Mouse (Mus musculus) stomach, embryonic 15.5 days (tissue): ENCODE results near the gene Pim1. TPM values are rescaled to one million over a fixed set of nuclear protein-coding genes. Genes with fewer than 3 reads are reported as not detected.
"Not testable (repeated sequence)": the region's sequence is repeated elsewhere in the genome, so short reads cannot be mapped to it uniquely, and the experiment has no call there.

Experiments
- ATAC-seq: fragments of 200-750 bp; cut with Nextera tagmentation; 2 replicates; pipeline ENCODE4 v1.8.0; 2017; ENCODE audit warnings: low read depth, moderate number of reproducible peaks, moderate TSS enrichment; ENCODE audit not compliant: insufficient read depth, low FRiP score
- H3K27ac ChIP-seq: fragments of 300-500 bp; sonication (generic); 2 replicates; pipeline ENCODE4 v1.5.1; 2015; ENCODE audit warnings: mild to moderate bottlenecking, inconsistent platforms
- H3K27me3 ChIP-seq: fragments of 300-500 bp; sonication (generic); replicated peaks from 2 replicates; pipeline ENCODE4 v1.6.1; 2015; ENCODE audit warnings: inconsistent platforms
- H3K36me3 ChIP-seq: fragments of 300-500 bp; sonication (generic); 2 replicates; pipeline ENCODE4 v1.6.1; 2015; ENCODE audit warnings: inconsistent platforms
- H3K4me1 ChIP-seq: fragments of 300-500 bp; sonication (generic); 2 replicates; pipeline ENCODE4 v1.6.1; 2015; ENCODE audit warnings: inconsistent platforms
- H3K4me2 ChIP-seq: fragments of 300-500 bp; sonication (generic); 2 replicates; pipeline ENCODE4 v1.6.1; 2015; ENCODE audit warnings: mild to moderate bottlenecking, inconsistent platforms
- H3K4me3 ChIP-seq: fragments of 300-500 bp; sonication (generic); replicated peaks from 2 replicates; pipeline ENCODE4 v1.5.1; 2015; ENCODE audit warnings: inconsistent platforms
- H3K9ac ChIP-seq: fragments of 300-500 bp; sonication (generic); 2 replicates; pipeline ENCODE4 v1.6.1; 2015; ENCODE audit warnings: inconsistent platforms
- H3K9me3 ChIP-seq: fragments of 300-500 bp; sonication (generic); 2 replicates; pipeline ENCODE4 v1.6.1; 2016; ENCODE audit warnings: inconsistent platforms
- WGBS: fragments of 180-500 bp; shearing (Covaris S2); methylation state at CpG from one replicate; pipeline ENCODE4 v1.1.7; 2015; 5-methylcytosine and 5-hydroxymethylcytosine counted together
- polyA plus RNA-seq: library from polyadenylated mRNA; unstranded; fragments of >200 nt; fragmentation: Nextera tagmentation; extraction: Ambion mirVana; gene quantifications from 2 replicates; pipeline ENCODE4 v1.2.1, GENCODE M21; 2015

The Pim1 gene
- polyA plus RNA-seq, 1 experiment from 2014 or later: 20.9 TPM

DNA sequence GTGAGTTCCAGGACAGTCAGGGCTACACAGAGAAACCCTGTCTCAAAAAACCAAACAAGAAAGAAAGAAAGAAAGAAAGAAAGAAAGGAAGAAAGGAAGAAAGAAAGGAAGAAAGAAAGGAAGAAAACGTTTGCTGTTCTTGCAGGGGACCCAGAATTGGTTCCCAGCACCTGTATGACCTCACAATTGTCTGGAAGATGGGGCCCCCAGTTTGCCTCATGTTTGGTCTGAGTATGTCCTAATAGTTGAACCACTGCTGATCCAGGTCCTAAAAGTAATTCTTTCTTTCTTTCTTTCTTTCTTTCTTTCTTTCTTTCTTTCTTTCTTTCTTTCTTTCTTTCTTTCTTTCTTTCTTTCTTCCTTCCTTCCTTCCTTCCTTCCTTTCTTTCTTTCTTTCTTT, 6.9 kb downstream of the Pim1 start:
- not testable (repeated sequence) for H3K4me3 ChIP-seq, H3K4me1 ChIP-seq, ATAC-seq, H3K4me2 ChIP-seq, H3K9ac ChIP-seq, H3K27ac ChIP-seq, H3K9me3 ChIP-seq, H3K27me3 ChIP-seq
- WGBS: 79% methylated on average over 1 of the region's 1 CpGs
- H3K36me3 ChIP-seq: peaks cover 14% of the 10 kb centered on the region

DNA sequence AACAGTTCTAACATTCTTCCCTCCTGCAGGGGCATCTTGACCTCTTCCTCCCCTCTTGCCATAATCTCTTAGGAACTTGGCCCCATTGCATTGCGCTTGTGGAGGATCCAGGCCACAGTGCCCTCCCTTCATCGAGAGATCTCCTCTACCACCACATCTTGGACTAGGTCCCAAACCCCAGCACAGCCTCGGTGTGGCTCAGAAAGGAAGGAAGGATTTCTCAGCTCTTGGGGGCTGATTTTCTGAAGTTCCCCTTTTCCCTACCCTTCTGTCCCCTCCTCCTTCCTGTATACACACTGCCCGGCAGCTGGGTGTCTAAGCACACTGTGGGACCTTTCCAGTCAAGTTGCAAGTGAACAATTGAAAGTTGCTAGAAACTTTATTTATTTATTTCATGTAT, 7.5 kb downstream of the Pim1 start:
- Histone ChIP-seq H3K27ac (no peak overlapping the region), H3K4me3 (no peak overlapping the region), H3K4me2 (no peak overlapping the region), H3K36me3 (peaks cover 14% of the 10 kb centered on the region), H3K9ac (no peak overlapping the region), H3K27me3 (no peaks in the 10 kb centered on the region), H3K4me1 (peaks cover 8% of the 10 kb centered on the region; the same call in 1 of the 2 replicates), H3K9me3 (no peaks in the 10 kb centered on the region)
- no peak for ATAC-seq
- WGBS: 39% methylated on average over 4 of the region's 4 CpGs

DNA sequence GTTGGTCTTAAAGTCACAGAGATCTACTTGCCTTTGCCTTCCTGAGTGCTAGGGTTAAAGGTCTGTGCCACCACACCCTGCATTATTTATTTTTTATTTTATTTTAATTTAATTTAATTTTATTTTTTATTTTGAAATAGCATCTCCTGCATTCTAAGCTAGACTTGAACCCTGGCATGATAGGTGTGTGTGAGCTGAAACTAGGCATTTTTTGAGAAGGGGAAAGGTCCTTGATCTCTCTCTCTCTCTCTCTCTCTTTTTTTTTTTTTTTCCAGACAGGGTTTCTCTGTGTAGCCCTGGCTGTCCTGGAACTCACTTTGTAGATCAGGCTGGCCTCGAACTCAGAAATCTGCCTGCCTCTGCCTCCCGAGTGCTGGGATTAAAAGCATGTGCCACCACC, 8.4 kb downstream of the Pim1 start:
- H3K36me3 ChIP-seq, ATAC-seq, H3K27ac ChIP-seq, H3K9me3 ChIP-seq, H3K4me2 ChIP-seq, H3K4me3 ChIP-seq, H3K9ac ChIP-seq, H3K27me3 ChIP-seq: not testable (repeated sequence)
- 80% methylated on average over 2 of the region's 2 CpGs for whole genome bisulfite sequencing
- H3K4me1 ChIP-seq: peaks cover 11% of the 10 kb centered on the region; the same call in 1 of the 2 replicates

DNA sequence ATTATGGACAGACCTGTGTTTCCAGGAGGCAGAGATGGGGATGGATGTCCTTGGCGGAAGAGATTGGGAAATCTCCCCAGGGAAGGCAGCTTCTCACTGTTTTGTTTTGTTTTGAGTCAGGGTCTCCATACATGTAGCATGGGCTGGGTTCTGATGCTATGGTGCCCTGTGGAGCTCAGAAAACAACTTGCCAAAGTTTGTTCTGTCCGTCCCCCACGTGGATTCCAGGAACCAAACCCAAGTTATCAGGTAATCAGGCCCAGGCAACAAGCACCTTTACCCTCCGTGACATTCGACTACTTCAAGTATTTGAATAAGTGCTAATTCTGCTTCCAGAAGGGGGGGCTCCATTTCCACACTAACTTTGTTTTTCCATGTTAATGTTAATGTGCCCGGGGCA, 9.0 kb downstream of the Pim1 start:
- Histone ChIP-seq H3K27ac (no peak overlapping the region; the same call in 1 of the 2 replicates), H3K4me2 (no peak overlapping the region), H3K4me1 (peaks cover 9% of the 10 kb centered on the region; the same call in 1 of the 2 replicates), H3K27me3 (no peaks in the 10 kb centered on the region), H3K4me3 (no peak overlapping the region), H3K9ac (no peak overlapping the region), H3K36me3 (peaks cover 2% of the 10 kb centered on the region), H3K9me3 (no peaks in the 10 kb centered on the region)
- no peak for ATAC-seq
- 65% methylated on average over 6 of the region's 6 CpGs for WGBS

DNA sequence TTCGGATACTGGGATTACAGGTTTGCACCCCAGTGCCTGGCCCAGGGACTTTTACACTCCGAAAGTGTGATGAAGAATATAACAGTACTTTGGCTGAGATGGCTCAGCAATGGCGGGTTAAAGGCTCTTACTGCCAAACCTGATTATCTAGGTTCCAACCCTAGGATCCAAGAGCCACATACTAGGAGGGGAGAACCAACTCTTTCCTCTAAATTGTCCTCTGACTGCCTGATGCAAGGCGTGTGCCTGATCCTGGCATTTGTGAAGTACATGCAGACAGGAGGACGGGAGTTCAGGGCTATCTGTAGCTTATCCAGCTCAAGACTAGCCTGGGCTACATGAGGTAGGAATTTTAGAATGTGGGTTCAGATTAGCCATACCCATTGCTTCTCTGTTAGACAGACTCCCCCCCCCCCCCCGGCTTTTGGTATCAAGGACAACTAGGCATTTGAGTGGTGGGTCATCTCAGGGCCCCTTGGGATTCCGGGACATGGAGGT, 9.7 kb downstream of the Pim1 start:
- Histone ChIP-seq H3K4me1 (peaks cover 6% of the 10 kb centered on the region; the same call in 1 of the 2 replicates), H3K4me2 (no peak overlapping the region), H3K27ac (no peak overlapping the region), H3K9me3 (no peaks in the 10 kb centered on the region), H3K36me3 (no peaks in the 10 kb centered on the region), H3K27me3 (no peaks in the 10 kb centered on the region), H3K4me3 (no peak overlapping the region), H3K9ac (no peak overlapping the region)
- WGBS: 70% methylated on average over 7 of the region's 7 CpGs
- peak; percentile 14; the same call in 1 of the 2 replicates for ATAC-seq

DNA sequence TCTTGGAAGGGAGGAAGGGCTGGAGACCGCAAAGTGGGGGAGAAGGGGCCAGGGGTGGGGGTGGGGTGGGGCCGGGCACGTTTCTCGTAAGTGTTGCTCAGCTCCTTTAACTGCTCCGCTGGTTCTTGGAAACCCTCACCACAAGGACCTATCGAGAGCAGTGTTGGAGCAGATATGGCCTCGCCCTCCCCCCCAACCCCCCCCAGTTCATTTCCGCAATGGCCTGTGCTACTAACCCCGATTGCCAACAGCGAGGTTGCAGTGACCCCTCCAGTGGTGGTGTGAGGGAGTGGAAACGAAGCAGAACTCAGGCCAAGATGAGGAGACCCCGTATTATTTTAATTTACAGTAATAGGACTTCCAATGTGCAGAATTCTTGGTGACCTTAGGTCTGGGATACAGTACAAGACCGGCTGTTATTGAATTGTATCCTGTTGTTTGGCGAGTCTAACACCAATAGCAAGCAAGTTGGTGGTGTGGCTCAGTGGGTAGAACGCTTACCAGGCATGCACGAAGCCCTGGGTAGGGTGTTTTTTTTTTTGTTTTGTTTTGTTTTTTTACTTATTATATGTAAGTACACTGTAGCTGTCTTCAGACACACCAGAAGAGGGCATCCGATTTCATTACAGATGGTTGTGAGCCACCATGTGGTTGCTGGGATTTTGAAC, 10.4 kb downstream of the Pim1 start:
- WGBS: 68% methylated on average over 17 of the region's 17 CpGs
- H3K4me1 ChIP-seq: peaks cover 6% of the 10 kb centered on the region; the same call in 1 of the 2 replicates
- no peak overlapping the region for H3K4me2 ChIP-seq
- no peaks in the 10 kb centered on the region for H3K27me3 ChIP-seq
- peak; percentile 84 for ATAC-seq
- no peaks in the 10 kb centered on the region for H3K36me3 ChIP-seq
- H3K9me3 ChIP-seq: no peaks in the 10 kb centered on the region
- H3K27ac ChIP-seq: no peak overlapping the region
- no peak overlapping the region for H3K4me3 ChIP-seq
- H3K9ac ChIP-seq: no peak overlapping the region

DNA sequence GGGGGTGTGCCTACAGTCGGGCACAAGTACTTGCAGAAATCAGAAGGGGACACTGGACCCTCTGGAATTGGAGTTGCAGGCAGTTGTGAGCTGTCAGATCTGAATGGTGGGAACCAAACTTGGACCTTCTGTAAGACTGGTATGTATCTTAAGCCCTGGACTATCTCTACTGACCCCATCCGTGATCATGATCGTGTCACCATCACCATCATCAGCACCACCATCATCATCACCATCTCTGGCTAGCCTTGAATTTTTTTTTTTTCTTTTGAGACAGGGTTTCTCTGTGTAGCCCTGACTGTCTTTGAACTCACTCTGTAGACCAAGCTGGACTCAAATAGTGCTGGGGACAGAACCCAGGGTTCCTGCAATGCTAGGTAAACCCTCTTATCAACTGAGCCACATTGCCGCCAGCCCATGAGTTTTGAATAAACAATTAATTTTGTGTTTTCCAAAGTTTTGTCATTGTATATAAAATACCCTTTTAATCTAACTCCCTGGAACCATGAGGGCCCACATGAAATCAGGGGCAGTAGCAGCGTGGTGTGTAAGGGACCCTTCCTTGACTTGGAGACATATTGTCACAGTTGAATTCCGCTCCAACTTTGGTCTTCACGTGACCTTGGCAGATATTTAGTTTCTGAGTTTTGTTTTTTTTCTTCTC, 11.6 kb downstream of the Pim1 start:
- Histone ChIP-seq H3K27me3 (no peaks in the 10 kb centered on the region), H3K36me3 (no peaks in the 10 kb centered on the region), H3K9ac (no peak overlapping the region), H3K4me1 (peaks cover 6% of the 10 kb centered on the region; the same call in 1 of the 2 replicates), H3K27ac (no peak overlapping the region), H3K9me3 (no peaks in the 10 kb centered on the region), H3K4me2 (peak overlapping the region; percentile 50; the same call in 1 of the 2 replicates), H3K4me3 (no peak overlapping the region)
- WGBS: 64% methylated on average over 7 of the region's 7 CpGs
- no peak for ATAC-seq

DNA sequence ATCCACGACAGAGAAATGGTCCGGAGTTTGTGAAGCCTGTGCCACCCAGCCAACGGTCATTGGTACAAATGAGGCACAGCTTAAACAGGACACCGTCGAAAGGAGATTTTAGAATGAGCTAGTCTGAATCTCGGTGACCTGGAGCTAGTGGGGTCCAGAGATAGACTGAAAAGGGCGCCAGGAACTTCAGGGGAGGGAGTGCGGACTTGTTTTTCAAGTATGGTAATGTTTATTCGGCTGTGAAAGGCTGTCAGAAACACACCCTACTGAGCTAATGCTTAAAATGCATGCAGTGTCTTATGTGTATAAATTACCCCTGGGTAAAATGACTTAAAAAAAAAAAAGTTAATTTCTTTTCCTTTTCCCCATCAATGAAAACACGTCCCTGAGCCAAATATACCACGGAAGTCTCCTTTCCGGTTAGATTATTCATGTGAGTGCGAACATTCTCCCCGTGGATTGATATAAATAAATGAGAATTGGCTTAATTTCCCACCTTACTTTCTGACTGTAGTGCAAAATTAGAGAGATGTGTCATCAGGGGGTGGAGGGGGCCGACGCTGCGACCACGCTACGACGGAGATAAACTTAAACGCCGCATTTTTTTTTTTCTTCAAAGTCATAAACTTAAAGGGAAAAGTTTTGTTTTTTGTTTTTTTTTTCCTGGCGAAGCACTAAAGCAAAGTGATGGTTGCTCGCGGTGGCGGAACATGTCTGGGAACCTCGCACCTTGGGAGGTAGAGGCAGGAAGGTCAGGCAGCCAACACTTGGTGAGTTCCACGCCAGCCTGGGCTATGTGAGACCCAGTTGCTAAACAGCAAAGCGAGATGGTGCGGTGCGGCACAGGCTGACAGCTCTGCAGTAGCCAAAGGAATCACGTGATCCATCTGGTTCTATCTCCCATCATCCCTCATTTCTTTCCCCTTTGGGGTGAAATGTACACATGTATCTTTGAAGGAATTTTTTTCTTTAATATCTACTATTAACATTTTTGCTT, 12.4 kb downstream of the Pim1 start:
- Histone ChIP-seq H3K4me3 (peak overlapping the region; percentile 12; the same call in 1 of the 2 replicates), H3K36me3 (no peaks in the 10 kb centered on the region), H3K9ac (no peak overlapping the region), H3K4me1 (peaks cover 6% of the 10 kb centered on the region; the same call in 1 of the 2 replicates), H3K27me3 (no peaks in the 10 kb centered on the region), H3K4me2 (peak overlapping the region; percentile 50), H3K9me3 (no peaks in the 10 kb centered on the region), H3K27ac (no peak overlapping the region)
- ATAC-seq: no peak
- 10% methylated on average over 32 of the region's 32 CpGs for WGBS

DNA sequence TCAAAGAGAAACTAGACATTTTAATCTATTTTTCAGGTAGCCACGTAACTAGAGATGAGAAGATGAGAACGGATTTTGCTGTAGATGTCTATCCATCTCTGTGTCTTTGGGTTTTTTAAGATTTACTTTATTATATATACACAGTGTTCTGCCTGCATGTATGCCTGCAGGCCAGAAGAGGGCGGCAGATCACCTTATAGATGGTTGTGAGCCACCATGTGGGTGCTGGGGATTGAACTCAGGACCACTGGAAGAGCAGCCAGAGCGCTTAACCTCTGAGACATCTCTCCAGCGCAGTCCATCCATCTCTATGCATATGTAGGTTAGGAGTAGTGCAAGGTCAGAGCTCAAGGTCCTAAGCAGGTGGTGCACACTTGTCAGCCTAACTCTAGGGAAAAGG, 13.1 kb downstream of the Pim1 start:
- H3K27me3 ChIP-seq: no peaks in the 10 kb centered on the region
- H3K36me3 ChIP-seq: no peaks in the 10 kb centered on the region
- 79% methylated on average over 5 of the region's 5 CpGs for WGBS
- no peak for ATAC-seq
- H3K27ac ChIP-seq: no peak overlapping the region
- no peak overlapping the region for H3K4me2 ChIP-seq
- no peak overlapping the region for H3K4me3 ChIP-seq
- peaks cover 6% of the 10 kb centered on the region; the same call in 1 of the 2 replicates for H3K4me1 ChIP-seq
- H3K9ac ChIP-seq: no peak overlapping the region
- H3K9me3 ChIP-seq: no peaks in the 10 kb centered on the region

DNA sequence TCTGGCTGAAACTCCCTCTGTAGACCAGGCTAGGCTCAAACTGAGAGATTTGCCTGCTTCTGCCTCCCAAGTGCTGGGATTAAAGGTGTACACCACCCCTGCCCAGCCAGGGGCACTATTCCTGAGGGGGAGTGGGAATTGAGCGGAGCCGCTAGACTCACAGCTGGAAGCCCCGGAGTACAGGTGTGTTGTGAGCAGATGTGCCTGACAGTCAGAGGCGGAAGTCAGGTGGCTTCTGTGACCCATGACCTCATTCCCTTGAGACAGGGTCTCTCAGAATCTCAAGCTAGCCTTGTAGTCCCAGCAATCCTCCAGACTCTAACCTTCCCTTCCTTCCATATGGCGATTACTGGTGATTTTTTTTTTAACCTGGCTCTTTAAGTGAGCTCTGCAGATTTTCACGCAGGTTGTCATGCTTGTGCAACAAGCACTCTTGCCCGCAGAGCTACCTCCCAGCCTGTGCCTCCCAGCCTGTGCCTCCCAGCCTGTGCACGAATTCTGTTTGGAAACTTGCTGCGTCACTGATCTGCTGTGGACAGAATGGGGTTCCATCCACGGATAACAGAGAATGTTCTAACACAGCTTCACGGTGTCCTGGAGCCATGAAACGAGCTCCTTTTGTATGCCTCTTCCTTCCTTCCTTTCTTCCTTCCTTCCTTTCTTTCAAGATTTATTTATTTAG, 18.5 kb downstream of the Pim1 start:
- H3K4me3 ChIP-seq: no peak overlapping the region
- H3K27ac ChIP-seq: no peak overlapping the region
- peaks cover 2% of the 10 kb centered on the region; the same call in 1 of the 2 replicates for H3K4me1 ChIP-seq
- peak; percentile 59; the same call in 1 of the 2 replicates for ATAC-seq
- H3K27me3 ChIP-seq: no peaks in the 10 kb centered on the region
- no peaks in the 10 kb centered on the region for H3K9me3 ChIP-seq
- H3K9ac ChIP-seq: no peak overlapping the region
- no peak overlapping the region for H3K4me2 ChIP-seq
- WGBS: 67% methylated on average over 12 of the region's 12 CpGs
- H3K36me3 ChIP-seq: no peaks in the 10 kb centered on the region

DNA sequence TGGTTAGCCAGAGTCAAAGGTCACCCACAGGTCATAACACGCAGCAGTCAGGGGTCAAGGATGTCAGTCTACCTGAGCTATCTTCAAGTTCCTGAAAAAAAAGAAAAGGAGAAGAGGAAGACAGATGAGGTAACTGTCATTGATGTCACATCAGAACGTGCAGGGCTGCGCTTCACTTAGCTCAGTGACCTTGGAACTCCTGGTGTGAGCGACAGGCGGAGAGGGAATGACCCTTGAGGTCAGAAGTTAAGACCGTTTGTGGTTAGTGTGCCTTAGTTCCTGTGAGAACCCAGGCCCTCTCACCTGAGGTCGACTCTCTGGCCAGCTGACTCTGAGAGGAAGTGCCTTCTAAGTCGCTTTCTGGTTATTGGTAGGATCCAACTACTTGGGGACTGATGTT, 20.1 kb downstream of the Pim1 start:
- Histone ChIP-seq H3K9ac (no peak overlapping the region), H3K4me2 (no peak overlapping the region), H3K27me3 (no peaks in the 10 kb centered on the region), H3K4me1 (peaks cover 2% of the 10 kb centered on the region; the same call in 1 of the 2 replicates), H3K36me3 (no peaks in the 10 kb centered on the region), H3K4me3 (no peak overlapping the region), H3K27ac (no peak overlapping the region), H3K9me3 (no peaks in the 10 kb centered on the region)
- ATAC-seq: no peak
- WGBS: 46% methylated on average over 8 of the region's 8 CpGs
